Mouse (Mus musculus): ENCODE results near the gene Abl1.

DNA sequence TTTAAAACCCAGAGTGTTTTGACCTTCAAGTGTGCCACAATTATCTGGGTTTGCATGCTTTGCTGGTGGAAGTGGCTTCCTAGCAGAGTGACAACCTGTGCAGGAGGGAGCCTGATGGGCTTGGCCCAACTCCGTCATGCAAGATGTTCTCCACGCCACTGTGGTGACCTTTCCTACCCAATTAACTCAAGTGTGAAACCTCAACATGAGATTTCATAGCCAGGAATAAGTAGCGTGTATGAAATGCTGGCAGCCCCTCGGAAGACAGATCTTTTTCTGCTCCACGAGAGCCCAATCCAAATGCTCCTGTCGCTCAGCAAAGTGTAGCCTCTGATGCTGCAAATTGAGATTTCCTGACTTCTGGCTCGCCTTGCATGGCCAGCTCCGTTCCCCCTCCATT lies 103.1 kb downstream of the Abl1 start:
- TF ChIP-seq POLR2A (IDR thresholded peaks at IDR 0.05; ENCODE audit: extremely low read depth, insufficient read depth, low read length) (no peak), CTCF (IDR thresholded peaks at IDR 0.05; ENCODE audit: extremely low read depth, insufficient read depth, low read length) (no peak)
